Mouse (Mus musculus) left cerebral cortex, postnatal 25 days (tissue): Measurements from ENCODE around the gene Gpr37. TPM values are rescaled to one million over a fixed set of nuclear protein-coding genes. Genes with fewer than 3 reads are reported as not detected.

Experiments
- total RNA-seq, 2 experiments: library from RNA; stranded (reverse); gene quantifications; 2 replicates each; pipeline ENCODE4 v1.2.3; 2021

The Gpr37 gene
- total RNA-seq, 2 experiments from 2014 or later = 12.8 to 16.9 TPM

Other genes starting within 250 kb of the Gpr37 start
- 10 to 100 TPM; 13.6 to 15.9 TPM for gene Pot1a, start 118.5 kb upstream of the Gpr37 start, total RNA-seq